Mouse (Mus musculus) liver, embryonic 14.5 days (tissue): ENCODE data around the gene Exosc3. TPM values are rescaled to one million over a fixed set of nuclear protein-coding genes. Genes with fewer than 3 reads are reported as not detected.

ENCODE experiments used
- ATAC-seq: fragments of 200-750 bp; cut with Nextera tagmentation; 2 replicates; pipeline ENCODE4 v1.8.0; 2017; ENCODE audit warnings: moderate number of reproducible peaks, mild to moderate bottlenecking, moderate library complexity; ENCODE audit not compliant: insufficient read depth
- DNase-seq, 3 experiments: peaks; one replicate each; pipeline ENCODE4 v3.0.0-alpha.2; 2012 to 2013; ENCODE audit warnings: low read depth in 3 of 3, low spot score in 3 of 3
- H3K27ac ChIP-seq: fragments of 300-500 bp; sonication (generic); 2 replicates; pipeline ENCODE4 v1.5.1; 2014; ENCODE audit warnings: moderate library complexity, mild to moderate bottlenecking, control low read depth, inconsistent platforms
- H3K27me3 ChIP-seq: fragments of 300-500 bp; sonication (generic); 2 replicates; pipeline ENCODE4 v1.6.1; 2014; ENCODE audit warnings: mild to moderate bottlenecking, low read length, moderate library complexity; ENCODE audit not compliant: control insufficient read depth, insufficient read depth
- H3K36me3 ChIP-seq: fragments of 300-500 bp; sonication (generic); replicated peaks from 2 replicates; pipeline ENCODE4 v1.6.1; 2014; ENCODE audit warnings: low read depth; ENCODE audit not compliant: control insufficient read depth, insufficient read depth
- H3K4me1 ChIP-seq, 2 experiments: fragments of 200-500 bp in 1 of 2; fragments of 300-500 bp in 1 of 2; sonication (generic) in 1 of 2; replicated peaks; 2 replicates each; pipeline ENCODE4 v1.6.1; 2012 to 2014; ENCODE audit warnings: antibody characterized with exemption in 1 of 2, inconsistent platforms in 1 of 2, low read length in 1 of 2; ENCODE audit not compliant: control insufficient read depth in 2 of 2, insufficient read depth in 2 of 2
- H3K4me2 ChIP-seq: fragments of 300-500 bp; sonication (generic); 2 replicates; pipeline ENCODE4 v1.6.1; 2014; ENCODE audit warnings: low read depth, mild to moderate bottlenecking, control low read depth, moderate library complexity
- H3K4me3 ChIP-seq, 2 experiments: fragments of 200-500 bp in 1 of 2; fragments of 300-500 bp in 1 of 2; sonication (generic) in 1 of 2; 2 replicates each; pipeline ENCODE4 v1.5.1; 2012 to 2014; ENCODE audit warnings: low read depth in 2 of 2, low read length in 2 of 2, mild to moderate bottlenecking in 2 of 2, control low read depth in 1 of 2, inconsistent platforms in 1 of 2, moderate library complexity in 1 of 2; ENCODE audit not compliant: insufficient read depth in 1 of 2
- H3K9ac ChIP-seq: fragments of 300-500 bp; sonication (generic); replicated peaks from 2 replicates; pipeline ENCODE4 v1.6.1; 2014; ENCODE audit warnings: mild to moderate bottlenecking, control low read depth, moderate library complexity
- H3K9me3 ChIP-seq: fragments of 300-500 bp; sonication (generic); 2 replicates; pipeline ENCODE4 v1.6.1; 2016; ENCODE audit warnings: low read length, mixed read lengths; ENCODE audit not compliant: control insufficient read depth
- CTCF ChIP-seq: IDR thresholded peaks from 2 replicates; pipeline ENCODE4 v1.5.1; 2016; ENCODE audit warnings: antibody characterized with exemption, low read depth, control low read depth
- EP300 ChIP-seq: IDR thresholded peaks from 2 replicates; pipeline ENCODE4 v1.6.1; 2016; ENCODE audit warnings: antibody characterized with exemption, low read depth
- WGBS: fragments of 180-500 bp; shearing (Covaris S2); extraction: QIAGEN DNeasy Blood & Tissue Kit; methylation state at CpG from one replicate; pipeline ENCODE4 v1.1.7; 2014; ENCODE audit not compliant: insufficient replicate concordance; 5-methylcytosine and 5-hydroxymethylcytosine counted together
- polyA plus RNA-seq, 2 experiments: library from polyadenylated mRNA; depleted of rRNA in 1 of 2; stranded (reverse) in 1 of 2; unstranded in 1 of 2; fragments of >200 nt; fragmentation: Nextera tagmentation in 1 of 2; extraction: Ambion mirVana in 1 of 2; gene quantifications; 2 replicates each; pipeline versions ENCODE4 v1.2.1 to v1.2.3; 2012 to 2014

Exosc3 gene
- polyA plus RNA-seq, 2 experiments = 31.6 to 57.2 TPM

GRCm38 (mm10) chr4:45341226-45341625 is 1.3 kb downstream of the Exosc3 start:
- H3K27me3 ChIP-seq = no peaks in the 10 kb centered on the region
- TF ChIP-seq EP300 (no peak), CTCF (no peak)
- no peaks in the 10 kb centered on the region for H3K9me3 ChIP-seq
- no peaks in the 10 kb centered on the region; the same call in none of the 2 replicates for H3K36me3 ChIP-seq
- peak overlapping the region in 1 of 2 experiments; percentile 99; a peak in 2 of 4 replicates for H3K4me3 ChIP-seq
- no peak overlapping the region for H3K27ac ChIP-seq
- DNase-seq (no peak), ATAC-seq (no peak)
- H3K4me2 ChIP-seq = peak overlapping the region; percentile 92
- H3K4me1 ChIP-seq = peaks cover 7 to 8% of the 10 kb centered on the region in 2 experiments
- WGBS = 59% methylated on average over 9 of the region's 9 CpGs
- H3K9ac ChIP-seq = peak overlapping the region; percentile 99

DNA sequence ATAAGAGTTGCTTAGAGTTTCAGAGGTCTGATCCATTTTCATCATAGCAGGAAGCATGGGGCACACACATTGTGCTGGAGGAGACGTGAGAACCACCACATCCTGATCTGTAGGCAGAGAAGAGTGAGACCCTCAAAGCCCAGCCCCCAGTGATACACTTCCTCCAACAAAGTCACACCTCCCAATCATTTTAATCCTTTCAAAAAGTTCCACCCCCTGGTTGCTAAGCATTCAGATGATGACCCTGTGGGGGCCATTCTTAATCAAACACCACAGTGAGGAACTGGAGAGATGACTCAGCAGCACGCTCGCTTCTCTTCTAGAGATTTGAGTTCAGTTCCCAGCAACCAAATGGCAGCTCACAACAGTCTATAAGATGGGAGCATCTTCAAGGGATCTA is 10.1 kb downstream of the Exosc3 start:
- ATAC-seq (no peak), DNase-seq (no peak)
- Histone ChIP-seq H3K36me3 (no peaks in the 10 kb centered on the region), H3K27ac (no peak overlapping the region), H3K4me2 (no peak overlapping the region), H3K4me3 (no peak overlapping the region), H3K27me3 (no peaks in the 10 kb centered on the region), H3K9me3 (no peaks in the 10 kb centered on the region), H3K9ac (no peak overlapping the region), H3K4me1 (no peaks in the 10 kb centered on the region)
- TF ChIP-seq CTCF (no peak), EP300 (no peak)
- 34% methylated on average over 3 of the region's 3 CpGs for WGBS

- no peaks in the 10 kb centered on the region for H3K27me3 ChIP-seq
- no peaks in the 10 kb centered on the region for H3K9me3 ChIP-seq
- no peak for ATAC-seq
Observed at GRCm38 (mm10) chr4:45331139-45331538, 11.4 kb downstream of the Exosc3 start.

DNA sequence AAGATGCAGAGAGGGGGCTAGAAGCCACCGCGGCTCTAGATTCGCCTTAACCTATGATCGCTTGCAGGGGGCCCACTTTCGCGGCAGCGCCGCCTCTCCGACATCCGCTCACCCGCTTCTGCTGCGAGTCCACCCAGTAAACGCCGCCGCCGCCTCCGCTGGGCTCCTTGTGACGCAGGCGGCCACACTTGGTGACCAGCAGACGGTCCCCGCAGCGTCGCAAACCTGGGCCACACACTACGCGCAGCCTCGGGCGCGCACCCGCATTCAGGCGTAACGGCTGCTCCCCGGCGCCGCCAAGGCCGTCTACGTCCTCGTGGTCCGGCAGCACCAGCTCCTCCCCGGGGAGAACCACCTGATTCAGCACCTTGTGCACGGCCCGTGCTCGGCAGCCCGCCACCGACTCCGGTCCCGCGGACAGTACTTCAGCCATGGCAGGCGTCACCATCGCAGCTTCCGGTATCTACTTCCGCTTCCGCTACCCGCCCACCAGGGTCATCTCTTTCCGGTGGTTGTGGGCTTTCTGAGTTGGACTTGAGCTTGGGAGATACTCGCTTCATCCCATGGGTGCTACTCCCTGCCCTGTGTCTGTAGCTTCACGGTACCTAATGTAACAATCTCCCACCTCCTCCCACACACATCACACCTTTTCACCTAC is 22.2 kb downstream of the Exosc3 start:
- TF ChIP-seq EP300 (no peak), CTCF (no peak)
- ATAC-seq (peak; percentile 87), DNase-seq (peak in 2 of 3 experiments; percentile 59 to 60)
- Histone ChIP-seq H3K4me3 (peak overlapping the region; percentile 85 to 90), H3K36me3 (peaks cover 15% of the 10 kb centered on the region), H3K4me2 (peak overlapping the region; percentile 78), H3K4me1 (peaks cover 10 to 13% of the 10 kb centered on the region in 2 experiments), H3K9me3 (no peaks in the 10 kb centered on the region), H3K27ac (peak overlapping the region; percentile 50), H3K27me3 (no peaks in the 10 kb centered on the region), H3K9ac (peak overlapping the region; percentile 80)
- WGBS = under 1% methylated on average over 56 of the region's 56 CpGs

More at GRCm38 (mm10) chr4:45331139-45331538, 11.4 kb downstream of the Exosc3 start:
- Histone ChIP-seq H3K9ac (no peak overlapping the region), H3K4me1 (no peaks in the 10 kb centered on the region), H3K4me2 (no peak overlapping the region), H3K27ac (no peak overlapping the region), H3K4me3 (no peak overlapping the region), H3K36me3 (no peaks in the 10 kb centered on the region)
- TF ChIP-seq EP300 = no peak
- no peak for TF ChIP-seq CTCF
- DNase-seq = no peak
- 59% methylated on average over 7 of the region's 7 CpGs for WGBS

DNA sequence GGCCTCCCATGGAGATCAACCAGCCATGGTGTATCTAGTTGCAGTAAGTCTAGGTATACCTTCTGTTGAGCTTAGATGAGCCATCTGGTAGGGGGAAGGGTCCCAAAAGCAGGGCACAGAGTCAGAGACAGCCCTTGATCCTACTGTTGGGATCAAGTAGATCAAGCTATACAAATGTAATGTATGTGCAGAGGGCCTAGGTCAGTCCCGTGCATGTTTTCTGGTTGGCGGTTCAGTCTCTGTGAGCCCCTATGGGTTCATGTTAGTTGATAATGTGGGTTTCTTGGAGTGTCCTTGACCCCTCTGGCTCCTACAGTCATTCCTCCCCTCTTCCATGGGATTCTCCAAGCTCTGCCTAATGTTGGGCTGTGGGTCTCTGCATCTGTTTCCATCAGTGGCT is 31.5 kb downstream of the Exosc3 start:
- ATAC-seq (no peak), DNase-seq (no peak)
- H3K9ac ChIP-seq = no peak overlapping the region
- 83% methylated on average over 2 of the region's 2 CpGs for WGBS
- H3K4me2 ChIP-seq = no peak overlapping the region
- no peak overlapping the region for H3K27ac ChIP-seq
- no peak overlapping the region for H3K4me3 ChIP-seq
- H3K4me1 ChIP-seq = no peaks in the 10 kb centered on the region
- H3K36me3 ChIP-seq = 0 out of 2 replicates have a peak, but pooled peaks cover 3% of the 10 kb centered on the region
- no peaks in the 10 kb centered on the region for H3K27me3 ChIP-seq
- no peak for TF ChIP-seq CTCF
- no peak for TF ChIP-seq EP300
- H3K9me3 ChIP-seq = no peaks in the 10 kb centered on the region
